Mouse (Mus musculus): ENCODE data around the gene Emilin3.

The Emilin3 gene

GRCm38 (mm10) chr2:160872890-160873382 is 39.2 kb downstream of the Emilin3 start, which contains the start of gene Zhx3:
Gene Zhx3 (minus strand): TSS chr2:160872998.
- peak; percentile 86 for DNase-seq (ENCODE audit: low spot score in 2 of 2)

GRCm38 (mm10) chr2:160872395-160872794 is 39.7 kb downstream of the Emilin3 start:
- peak; percentile 34 to 60 for DNase-seq (ENCODE audit: low spot score in 2 of 2)

- DNase-seq (ENCODE audit: low spot score in 2 of 2), result no peak
Observed at GRCm38 (mm10) chr2:160871310-160871709, 40.8 kb downstream of the Emilin3 start.

- DNase-seq (ENCODE audit: low spot score in 2 of 2), result no peak
Observed at GRCm38 (mm10) chr2:160869446-160869845, 42.7 kb downstream of the Emilin3 start.

GRCm38 (mm10) chr2:160865266-160865665 is 46.9 kb downstream of the Emilin3 start:
- DNase-seq (ENCODE audit: low spot score in 2 of 2), result no peak

GRCm38 (mm10) chr2:160864112-160864511 is 48.0 kb downstream of the Emilin3 start:
- DNase-seq (ENCODE audit: low spot score in 2 of 2), result no peak

GRCm38 (mm10) chr2:160860363-160860762 is 51.8 kb downstream of the Emilin3 start:
- DNase-seq (ENCODE audit: low spot score in 2 of 2), result no peak

Measured in frontal cortex, postnatal 14 days (tissue).